Mouse (Mus musculus) spleen, adult 18-20 months (tissue): Measurements from ENCODE around the gene Syn1.

ENCODE experiments used
- DNase-seq, 2 experiments: peaks; one replicate each; pipeline ENCODE4 v3.0.0; 2022; ENCODE audit warnings: mixed read lengths in 2 of 2

Gene Syn1

DNA sequence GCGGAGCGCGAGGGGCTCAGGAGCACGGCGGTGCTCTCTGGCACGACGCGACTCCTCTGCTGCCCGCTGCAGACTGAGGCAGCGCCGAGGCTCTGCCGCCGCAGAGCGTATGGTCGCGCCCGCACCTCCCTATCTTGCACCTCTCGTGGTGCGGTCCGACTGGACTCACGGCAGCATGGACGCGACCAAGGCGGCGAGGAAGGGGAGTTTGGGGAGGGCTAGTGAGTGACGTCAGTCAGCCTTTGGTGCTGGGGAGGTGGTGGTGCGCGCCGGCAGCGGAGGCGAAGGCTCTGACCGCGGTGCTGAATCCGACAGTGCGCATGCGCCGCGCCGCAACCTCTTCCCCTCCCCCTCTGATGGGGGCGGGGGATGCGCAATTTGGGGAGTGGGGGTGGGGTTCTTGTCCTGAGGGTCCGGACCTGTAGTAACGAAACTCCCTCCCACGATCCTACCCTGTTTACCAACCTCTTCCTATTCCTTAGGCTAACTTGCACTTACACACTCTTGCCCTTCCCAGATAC lies at the start of gene Syn1:
Gene Syn1, minus strand, starts transcription at position 161 of the 521 bp plus-strand sequence.
- DNase-seq: peak; percentile 54 to 63

- DNase-seq: peak; percentile 72 to 76
These were observed 40.9 kb upstream of the Syn1 start, which contains the start of gene Uxt for GRCm38 (mm10) chrX:20961477-20962378. TSS of gene Uxt (minus strand) at chrX:20962017.

DNA sequence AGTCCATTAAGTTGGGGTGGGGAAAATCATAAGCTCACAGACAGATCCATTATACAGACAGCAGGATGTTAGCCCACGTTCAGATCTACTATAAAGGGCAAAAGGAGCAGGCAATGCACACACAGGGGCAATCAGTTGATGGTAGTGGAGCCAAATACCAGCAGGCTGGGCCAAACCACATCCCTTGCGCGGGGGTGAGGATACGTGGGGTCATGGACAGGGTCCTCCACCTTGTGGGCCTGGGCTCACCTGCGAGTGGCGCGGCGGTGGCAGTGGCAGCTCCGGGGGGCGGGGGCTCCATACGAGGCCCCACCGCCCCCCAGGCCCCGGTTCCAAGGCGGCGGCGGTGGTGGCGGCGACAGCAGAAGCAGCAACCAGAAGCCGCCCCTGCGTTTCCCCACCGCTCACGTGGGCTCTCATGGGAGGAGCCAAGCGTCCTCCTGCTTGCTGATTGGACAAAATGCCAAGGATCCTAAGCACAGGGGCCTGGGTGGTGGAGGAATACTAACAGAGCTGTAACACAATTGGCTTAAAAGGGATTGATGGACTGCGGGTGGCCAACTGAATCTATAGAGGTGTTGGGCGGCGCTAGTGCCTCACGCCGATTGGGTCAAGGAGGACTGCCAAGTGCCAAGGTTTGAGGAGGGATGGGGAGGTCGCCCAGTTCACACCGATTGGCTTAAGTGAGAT lies 29.5 kb upstream of the Syn1 start, which contains the start of gene Elk1:
Gene Elk1, minus strand, starts transcription at position 418 of the 690 bp plus-strand sequence.
- DNase-seq: peak; percentile 71

GRCm38 (mm10) chrX:20946055-20946454 lies 25.3 kb upstream of the Syn1 start:
- peak in 1 of 2 experiments; percentile 37 for DNase-seq

GRCm38 (mm10) chrX:20931963-20932362 lies 11.2 kb upstream of the Syn1 start:
- DNase-seq: peak; percentile 42 to 51

- DNase-seq: no peak
These were observed 10.6 kb upstream of the Syn1 start, which contains the start of gene Cfp for GRCm38 (mm10) chrX:20931364-20931763. TSS of gene Cfp (minus strand) at chrX:20931555.

- no peak for DNase-seq
These were observed 9.1 kb upstream of the Syn1 start for GRCm38 (mm10) chrX:20929859-20930258.

- no peak for DNase-seq
These were observed 4.2 kb upstream of the Syn1 start for GRCm38 (mm10) chrX:20924976-20925375.

DNA sequence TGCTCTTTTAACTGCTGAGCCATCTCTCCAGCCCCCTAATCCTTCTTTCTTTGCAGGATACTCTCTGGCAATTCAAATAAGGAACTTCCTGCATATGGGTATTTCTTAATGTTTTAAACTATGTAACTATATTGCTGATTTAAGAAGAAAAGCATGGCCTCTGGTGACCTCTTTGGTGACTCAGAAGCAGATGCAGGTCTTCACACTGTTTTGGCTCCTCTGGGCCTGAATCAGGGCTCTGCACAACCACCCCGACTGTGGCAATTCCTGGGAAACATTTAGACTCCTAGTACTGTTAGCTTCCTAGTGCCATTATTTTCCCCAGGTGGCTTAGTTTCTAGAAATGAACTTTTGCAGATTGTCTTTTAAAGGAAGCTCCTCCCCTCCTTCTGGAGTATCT lies 2.7 kb upstream of the Syn1 start:
- DNase-seq: no peak

DNA sequence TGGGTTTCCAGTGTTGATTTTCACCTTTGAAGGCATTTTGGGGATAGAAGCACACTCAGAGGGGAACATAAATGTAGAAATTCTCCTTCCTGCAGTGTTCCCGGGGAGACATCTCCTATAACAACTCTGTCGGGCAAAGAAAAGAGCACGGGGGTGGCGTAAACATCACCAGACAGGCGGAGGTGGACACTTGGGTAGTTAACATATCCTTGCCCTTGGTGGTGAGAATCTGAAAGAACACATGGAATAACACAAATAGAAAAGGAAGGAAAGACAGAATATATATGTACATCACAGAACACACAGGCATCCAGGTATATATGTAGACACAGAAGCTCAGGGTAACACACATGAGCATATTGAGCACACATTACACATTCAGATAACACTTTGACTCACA lies 562 bp upstream of the Syn1 start:
- DNase-seq: no peak

DNA sequence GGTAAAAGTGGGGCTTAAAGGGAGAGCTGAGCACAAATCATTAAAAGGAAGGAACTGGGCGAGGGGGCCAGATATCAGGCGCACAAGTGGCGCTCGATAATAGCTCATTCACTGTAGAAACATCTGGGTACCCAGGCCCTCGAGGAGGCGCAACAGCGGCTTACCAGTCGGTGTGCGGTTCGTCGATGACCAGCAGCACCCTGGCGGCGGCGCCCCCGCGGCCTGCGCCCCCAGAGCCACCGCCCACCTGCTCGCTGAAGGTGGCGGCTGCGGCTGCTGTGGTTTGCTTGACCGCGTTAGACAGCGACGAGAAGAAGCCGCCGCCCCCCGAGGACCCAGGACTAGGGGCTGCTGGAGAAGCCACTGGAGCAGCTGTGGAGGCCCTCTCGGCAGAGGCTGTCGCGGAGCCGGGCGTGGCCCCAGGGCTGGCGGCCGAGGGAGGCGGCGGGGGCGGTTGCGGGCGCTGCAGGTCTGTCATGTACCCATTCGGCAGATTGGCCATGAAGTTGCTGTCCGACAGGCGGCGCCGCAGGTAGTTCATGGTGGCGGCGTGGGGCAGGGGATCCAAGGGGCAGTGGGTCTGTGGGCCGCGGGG lies 458 bp downstream of the Syn1 start:
- no peak for DNase-seq

- DNase-seq: no peak
These were observed 5.7 kb downstream of the Syn1 start for GRCm38 (mm10) chrX:20915075-20915474.

DNA sequence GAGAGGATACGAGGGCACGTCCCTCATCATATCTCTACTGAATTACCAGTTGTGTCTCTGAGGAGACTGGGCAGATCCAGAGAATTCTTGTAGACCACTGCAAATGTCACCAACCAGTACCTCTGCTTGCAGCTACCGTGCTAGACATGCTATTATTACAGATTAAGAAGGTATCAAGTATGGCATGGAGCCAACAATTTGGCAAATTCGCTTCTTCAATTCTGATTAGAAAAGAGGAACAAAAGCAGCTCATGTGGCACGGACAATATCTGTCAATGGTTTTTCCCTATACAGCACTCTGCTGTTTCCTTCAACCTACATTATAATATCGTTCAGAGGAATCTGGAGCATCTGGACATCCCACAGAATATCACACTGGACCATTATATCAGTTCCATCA lies 7.1 kb downstream of the Syn1 start:
- no peak for DNase-seq

DNA sequence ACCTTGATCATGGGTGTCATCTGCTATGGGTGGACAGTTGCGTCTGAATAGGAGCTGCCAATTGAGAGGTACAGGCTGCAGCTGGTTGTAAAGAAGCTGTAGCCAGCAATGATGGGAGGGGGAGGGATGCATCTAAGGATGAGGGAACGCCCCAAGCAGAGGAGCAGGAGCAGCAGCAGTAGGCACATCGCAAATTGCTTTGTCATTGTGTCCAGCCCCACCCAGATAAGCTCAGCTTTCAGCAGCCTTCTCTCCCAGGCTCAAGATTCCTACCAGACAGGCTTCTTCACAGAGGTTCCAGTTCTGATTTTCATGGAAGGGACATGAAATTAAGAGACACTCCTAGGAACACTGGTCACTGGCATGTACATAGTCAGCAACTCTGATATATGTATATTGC lies 10.7 kb downstream of the Syn1 start:
- no peak for DNase-seq

DNA sequence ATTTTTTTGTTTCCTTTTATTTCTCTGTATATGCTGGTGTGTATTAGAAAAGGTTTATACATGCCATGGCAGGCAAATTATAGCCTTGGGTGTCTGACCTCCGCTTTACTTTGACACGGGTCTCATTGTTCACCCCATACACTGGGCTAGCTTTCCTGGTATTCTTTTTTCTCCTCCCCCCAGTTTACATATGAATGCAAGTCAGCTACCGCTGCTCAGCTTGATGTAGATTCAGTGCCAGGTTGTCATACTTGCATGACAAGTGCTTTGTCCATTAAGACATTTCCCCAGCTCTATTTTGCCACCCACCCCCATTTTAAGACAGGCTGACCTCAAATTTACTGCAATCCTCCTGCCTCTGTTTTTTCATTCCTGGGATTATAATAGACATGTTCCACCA lies 45.6 kb downstream of the Syn1 start:
- DNase-seq: no peak

- no peak for DNase-seq
These were observed 47.8 kb downstream of the Syn1 start for GRCm38 (mm10) chrX:20872928-20873500.

DNA sequence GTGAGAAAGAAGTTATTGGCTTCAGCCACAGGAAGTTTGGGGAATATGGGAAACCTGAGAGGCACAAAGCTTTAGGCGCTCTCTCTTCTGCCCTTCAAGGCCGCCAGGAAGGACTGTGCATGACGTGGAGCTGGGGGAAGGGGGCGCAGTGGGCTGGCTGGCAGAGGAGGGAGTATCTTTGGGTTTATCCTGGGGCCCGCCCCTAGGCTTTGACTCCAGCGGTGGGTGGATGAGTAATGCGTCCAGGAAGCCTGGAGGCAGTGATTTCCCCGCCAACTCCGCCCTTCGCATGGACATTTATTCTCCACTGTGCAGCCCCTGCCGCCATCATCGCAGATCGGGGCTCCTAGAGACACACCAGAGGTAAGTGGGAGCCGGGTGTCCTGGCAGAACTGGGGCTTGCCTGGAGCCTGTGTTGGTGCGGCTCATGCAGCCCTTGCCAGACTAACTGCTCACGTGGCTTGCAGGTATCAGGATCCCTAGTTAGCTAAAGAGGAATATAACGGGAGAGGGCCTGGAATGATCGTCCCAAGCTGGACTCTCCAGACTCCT lies 50.8 kb downstream of the Syn1 start, which contains the start of gene Timp1:
Gene Timp1, plus strand, starts transcription at position 205 of the 552 bp plus-strand sequence.
- DNase-seq: no peak

- DNase-seq: no peak
These were observed 51.6 kb downstream of the Syn1 start for GRCm38 (mm10) chrX:20869203-20869602.

DNA sequence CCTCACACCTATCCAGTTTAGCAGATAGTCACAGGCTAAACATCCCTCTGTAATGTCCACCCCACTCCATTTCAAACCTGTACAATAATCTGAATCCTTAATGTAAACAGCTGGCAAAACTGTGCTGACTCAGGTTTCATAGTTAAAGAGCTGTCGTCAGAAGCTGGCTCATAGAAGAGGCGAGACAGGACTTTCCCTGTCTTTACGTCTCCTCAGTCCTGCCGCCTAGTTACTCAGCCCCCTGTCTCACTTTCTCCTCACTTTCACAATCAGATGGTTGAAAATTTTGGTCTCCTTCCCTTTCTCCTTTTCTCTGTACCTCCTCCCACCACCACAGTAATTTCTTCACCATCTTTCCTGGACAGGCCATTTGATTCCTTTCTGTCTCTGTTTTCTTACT lies 52.7 kb downstream of the Syn1 start:
- no peak for DNase-seq

- no peak for DNase-seq
These were observed 57.4 kb downstream of the Syn1 start for GRCm38 (mm10) chrX:20863161-20864101.
